Mouse (Mus musculus) heart, adult 8-10 months (tissue): ENCODE results near the gene Gal3st2b. TPM values are rescaled to one million over a fixed set of nuclear protein-coding genes. Genes with fewer than 3 reads are reported as not detected.
"Not testable (repeated sequence)": the region's sequence is repeated elsewhere in the genome, so short reads cannot be mapped to it uniquely, and the experiment has no call there.

ENCODE experiments used
- DNase-seq: peaks from one replicate; pipeline ENCODE4 v3.0.0; 2022; ENCODE audit warnings: low spot score
- total RNA-seq, 4 experiments: library from RNA; stranded (reverse); gene quantifications; 2 replicates each; pipeline ENCODE4 v1.2.4; 2022

The Gal3st2b gene
- 1 to 10 TPM in 1 of 4 experiments, under 1 TPM in 3; 0.33 to 1.2 (median 0.51) TPM for total RNA-seq

DNA sequence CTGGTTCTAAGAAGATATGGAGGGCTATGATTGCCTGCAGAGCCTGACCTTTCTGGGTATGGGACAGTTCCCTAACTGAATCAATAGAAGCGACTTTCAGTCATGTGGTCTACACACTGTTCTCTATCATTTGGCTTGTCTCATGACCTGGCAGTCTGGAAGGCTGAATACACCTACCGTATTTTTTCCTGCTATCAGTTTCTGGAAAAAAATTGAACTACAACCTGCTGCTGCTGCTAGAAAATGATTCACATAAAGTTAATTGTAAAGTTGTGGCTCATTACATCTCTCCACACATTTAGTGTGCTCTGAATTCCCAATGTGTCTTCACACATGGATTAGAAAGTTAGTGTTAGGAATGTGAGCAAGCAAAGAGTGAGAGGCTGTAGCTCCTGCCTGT lies at the start of gene Gal3st2b:
Gal3st2b (plus strand) TSS at position 301 of the 400 bp plus-strand sequence.
- DNase-seq: not testable (repeated sequence)

DNA sequence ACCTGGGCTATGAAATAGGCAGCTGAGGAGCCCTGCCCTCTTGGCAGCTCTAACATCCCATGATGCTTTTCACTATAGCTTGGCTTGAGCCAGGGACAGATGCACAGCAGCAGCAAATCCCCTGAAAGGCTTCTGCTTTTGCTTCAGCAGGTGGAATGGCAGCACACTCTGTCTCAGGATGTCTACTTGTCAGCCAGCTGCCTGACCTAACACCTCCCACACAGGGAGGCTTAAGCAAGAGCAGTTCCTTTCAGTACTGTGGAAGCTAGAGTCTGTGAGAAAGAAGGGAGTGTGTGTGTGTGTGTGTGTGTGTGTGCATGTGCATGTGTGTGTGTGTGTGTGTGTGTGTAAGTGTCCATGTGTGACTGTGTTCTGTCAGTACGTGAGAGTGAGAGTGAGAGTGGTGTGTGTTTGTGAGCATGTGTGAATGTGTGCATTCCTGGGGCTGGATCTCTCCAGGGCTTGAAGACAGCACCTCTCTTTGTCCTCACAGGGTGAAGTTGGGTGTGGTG lies 46.5 kb upstream of the Gal3st2b start:
- DNase-seq: not testable (repeated sequence)

GRCm38 (mm10) chr1:93874405-93874804 lies 43.7 kb upstream of the Gal3st2b start:
- DNase-seq: not testable (repeated sequence)

DNA sequence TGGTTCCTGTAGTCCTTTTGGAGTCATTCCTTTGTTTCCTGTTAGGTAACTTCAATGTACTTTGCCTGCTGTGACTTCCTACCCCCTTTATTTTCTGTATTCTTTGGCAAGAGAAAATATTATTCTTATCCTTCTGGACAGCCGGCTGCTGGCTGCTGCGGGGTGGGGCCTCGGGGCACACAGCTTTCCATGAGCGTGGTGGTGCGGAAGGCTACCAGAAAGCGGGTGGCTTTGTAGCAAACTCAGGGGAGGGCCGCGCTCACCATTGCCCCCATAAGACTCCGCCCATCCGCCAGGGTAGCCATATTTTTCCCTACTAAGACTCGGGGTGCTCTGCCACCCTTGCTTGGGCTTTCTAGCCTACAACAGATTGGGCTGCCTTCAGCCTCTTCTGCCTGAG lies 36.3 kb upstream of the Gal3st2b start:
- DNase-seq: not testable (repeated sequence)

- not testable (repeated sequence) for DNase-seq
Measured at GRCm38 (mm10) chr1:93890936-93891335, 27.2 kb upstream of the Gal3st2b start.

DNA sequence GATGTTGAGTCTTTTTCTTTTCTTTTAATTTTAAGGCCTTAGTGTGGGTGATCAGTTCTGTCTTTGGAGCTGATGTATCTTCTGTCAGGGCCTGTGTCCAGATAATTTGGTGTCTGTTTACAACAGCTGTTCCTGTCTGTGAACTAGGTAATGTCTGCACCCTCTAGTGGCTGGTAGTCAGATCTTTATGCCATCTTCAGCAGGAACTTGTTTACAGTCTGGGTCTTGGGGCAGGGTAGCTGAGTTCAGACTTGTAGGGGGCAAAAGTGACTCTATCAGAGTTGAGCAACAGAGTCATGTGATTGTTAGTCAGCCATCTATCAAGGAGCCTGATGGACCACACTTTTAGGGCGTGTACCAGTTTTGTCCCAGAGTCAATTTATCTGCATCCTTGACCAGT lies 20.7 kb upstream of the Gal3st2b start:
- DNase-seq: not testable (repeated sequence)

DNA sequence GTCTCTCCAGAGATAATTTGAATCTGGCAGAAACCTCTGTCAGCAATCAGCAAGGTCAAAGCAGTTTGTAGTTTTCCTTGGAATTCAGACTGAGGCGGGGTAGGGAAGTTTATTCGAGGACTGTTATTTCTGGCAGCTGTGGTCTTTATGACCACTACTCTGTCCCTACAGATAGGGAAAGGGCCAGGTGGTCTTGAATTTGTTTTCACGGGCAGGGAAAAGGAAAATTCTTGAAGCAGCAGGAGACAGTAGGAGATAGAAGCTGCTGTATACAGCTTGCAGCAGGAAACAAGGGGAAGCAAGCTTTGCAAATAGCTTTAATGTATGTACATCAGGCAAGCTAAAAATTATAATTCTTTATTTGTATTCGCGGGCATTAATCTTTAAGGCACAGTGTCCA lies 16.8 kb upstream of the Gal3st2b start:
- DNase-seq: not testable (repeated sequence)

DNA sequence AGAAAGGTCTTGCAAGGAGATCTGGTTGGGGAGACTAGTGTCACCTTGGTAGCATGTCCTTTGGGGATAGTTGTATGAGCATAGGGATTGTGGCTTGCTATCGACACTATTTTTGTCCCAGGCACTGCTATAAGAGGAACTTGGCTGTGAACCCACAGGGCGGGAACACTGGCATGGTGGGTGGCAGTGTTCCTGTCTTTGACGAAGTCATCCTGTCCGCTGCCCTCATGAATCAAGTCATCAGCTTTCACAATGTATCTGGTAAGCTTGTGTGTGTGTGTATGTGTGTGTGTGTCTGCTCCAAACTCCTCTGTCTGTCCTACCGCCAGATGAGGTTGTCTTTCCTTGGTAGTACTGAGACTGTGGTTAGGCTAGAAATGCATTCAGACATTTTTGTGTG lies 11.4 kb upstream of the Gal3st2b start:
- DNase-seq: not testable (repeated sequence)

- DNase-seq: not testable (repeated sequence)
Measured at GRCm38 (mm10) chr1:93908977-93909586, 9.0 kb upstream of the Gal3st2b start.

- not testable (repeated sequence) for DNase-seq
Measured at GRCm38 (mm10) chr1:93911877-93912276, 6.2 kb upstream of the Gal3st2b start.

- not testable (repeated sequence) for DNase-seq
Measured at GRCm38 (mm10) chr1:93917160-93917559, 951 bp upstream of the Gal3st2b start.

DNA sequence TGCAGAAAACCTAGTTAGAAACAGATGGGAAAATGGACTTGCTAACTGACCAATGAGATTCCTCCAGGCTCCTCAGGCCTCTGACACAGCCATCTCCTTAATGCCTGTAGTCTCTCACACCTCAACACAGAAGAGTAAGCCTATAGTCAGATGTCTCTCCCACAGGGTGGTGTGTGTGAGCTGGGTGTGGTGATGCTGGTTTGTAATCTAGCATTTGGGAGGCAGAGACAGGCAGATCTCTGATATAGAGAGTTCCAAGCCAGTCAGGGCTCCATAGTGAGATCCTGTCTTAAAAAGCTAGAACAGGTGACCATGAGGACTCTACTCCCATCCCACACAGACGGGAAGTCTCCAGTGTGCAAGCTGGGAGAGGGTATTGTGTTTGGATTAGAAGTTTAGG lies 664 bp downstream of the Gal3st2b start:
- DNase-seq: not testable (repeated sequence)

GRCm38 (mm10) chr1:93919321-93919720 lies 1.2 kb downstream of the Gal3st2b start:
- DNase-seq: not testable (repeated sequence)

GRCm38 (mm10) chr1:93922609-93923008 lies 4.5 kb downstream of the Gal3st2b start:
- not testable (repeated sequence) for DNase-seq

GRCm38 (mm10) chr1:93923098-93923497 lies 5.0 kb downstream of the Gal3st2b start:
- DNase-seq: not testable (repeated sequence)

DNA sequence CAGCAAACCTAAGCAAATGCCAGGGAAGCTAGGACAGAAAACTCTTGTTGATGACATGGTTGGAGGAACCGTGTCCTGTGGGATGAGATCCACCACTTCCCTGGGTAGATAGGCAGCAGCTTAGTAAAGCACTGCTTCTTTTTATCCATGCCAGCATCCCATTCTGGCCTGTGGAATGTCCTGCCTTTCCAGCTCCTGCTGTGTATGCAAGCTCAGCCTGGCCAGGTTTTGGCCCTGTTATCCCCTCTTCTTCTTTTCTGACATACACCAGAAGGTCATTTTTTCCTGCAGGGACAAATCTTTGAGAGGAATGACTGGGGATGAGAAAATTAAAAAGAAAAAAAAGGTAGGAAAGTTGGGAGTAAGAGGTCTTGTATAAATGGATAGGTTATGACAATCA lies 17.3 kb downstream of the Gal3st2b start:
- DNase-seq: not testable (repeated sequence)

DNA sequence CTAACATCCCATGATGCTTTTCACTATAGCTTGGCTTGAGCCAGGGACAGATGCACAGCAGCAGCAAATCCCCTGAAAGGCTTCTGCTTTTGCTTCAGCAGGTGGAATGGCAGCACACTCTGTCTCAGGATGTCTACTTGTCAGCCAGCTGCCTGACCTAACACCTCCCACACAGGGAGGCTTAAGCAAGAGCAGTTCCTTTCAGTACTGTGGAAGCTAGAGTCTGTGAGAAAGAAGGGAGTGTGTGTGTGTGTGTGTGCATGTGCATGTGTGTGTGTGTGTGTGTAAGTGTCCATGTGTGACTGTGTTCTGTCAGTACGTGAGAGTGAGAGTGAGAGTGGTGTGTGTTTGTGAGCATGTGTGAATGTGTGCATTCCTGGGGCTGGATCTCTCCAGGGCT lies 19.7 kb downstream of the Gal3st2b start:
- not testable (repeated sequence) for DNase-seq

DNA sequence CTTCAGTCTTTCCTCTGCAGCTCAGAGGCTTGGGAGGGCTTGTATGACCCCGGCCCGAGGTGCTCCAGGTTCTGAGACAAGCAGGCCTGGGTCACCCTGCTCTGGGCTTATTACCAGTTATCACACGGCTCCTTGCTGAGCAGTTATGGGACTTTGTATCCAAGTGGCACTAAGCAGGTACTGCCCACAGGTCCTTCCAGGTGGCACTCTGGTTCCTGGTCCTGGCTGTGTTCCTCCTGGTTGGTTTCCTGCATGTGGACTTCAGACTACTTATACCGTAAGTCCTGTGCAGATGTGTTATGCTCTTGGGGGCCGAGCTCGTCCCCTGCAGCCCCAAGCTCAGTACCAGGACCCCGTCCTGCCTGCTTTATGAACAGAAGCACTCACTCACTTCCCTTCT lies 20.3 kb downstream of the Gal3st2b start:
- not testable (repeated sequence) for DNase-seq

DNA sequence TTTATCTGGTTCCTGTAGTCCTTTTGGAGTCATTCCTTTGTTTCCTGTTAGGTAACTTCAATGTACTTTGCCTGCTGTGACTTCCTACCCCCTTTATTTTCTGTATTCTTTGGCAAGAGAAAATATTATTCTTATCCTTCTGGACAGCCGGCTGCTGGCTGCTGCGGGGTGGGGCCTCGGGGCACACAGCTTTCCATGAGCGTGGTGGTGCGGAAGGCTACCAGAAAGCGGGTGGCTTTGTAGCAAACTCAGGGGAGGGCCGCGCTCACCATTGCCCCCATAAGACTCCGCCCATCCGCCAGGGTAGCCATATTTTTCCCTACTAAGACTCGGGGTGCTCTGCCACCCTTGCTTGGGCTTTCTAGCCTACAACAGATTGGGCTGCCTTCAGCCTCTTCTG lies 31.0 kb downstream of the Gal3st2b start:
- not testable (repeated sequence) for DNase-seq

DNA sequence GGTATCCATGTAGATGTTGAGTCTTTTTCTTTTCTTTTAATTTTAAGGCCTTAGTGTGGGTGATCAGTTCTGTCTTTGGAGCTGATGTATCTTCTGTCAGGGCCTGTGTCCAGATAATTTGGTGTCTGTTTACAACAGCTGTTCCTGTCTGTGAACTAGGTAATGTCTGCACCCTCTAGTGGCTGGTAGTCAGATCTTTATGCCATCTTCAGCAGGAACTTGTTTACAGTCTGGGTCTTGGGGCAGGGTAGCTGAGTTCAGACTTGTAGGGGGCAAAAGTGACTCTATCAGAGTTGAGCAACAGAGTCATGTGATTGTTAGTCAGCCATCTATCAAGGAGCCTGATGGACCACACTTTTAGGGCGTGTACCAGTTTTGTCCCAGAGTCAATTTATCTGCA lies 48.4 kb downstream of the Gal3st2b start:
- not testable (repeated sequence) for DNase-seq

DNA sequence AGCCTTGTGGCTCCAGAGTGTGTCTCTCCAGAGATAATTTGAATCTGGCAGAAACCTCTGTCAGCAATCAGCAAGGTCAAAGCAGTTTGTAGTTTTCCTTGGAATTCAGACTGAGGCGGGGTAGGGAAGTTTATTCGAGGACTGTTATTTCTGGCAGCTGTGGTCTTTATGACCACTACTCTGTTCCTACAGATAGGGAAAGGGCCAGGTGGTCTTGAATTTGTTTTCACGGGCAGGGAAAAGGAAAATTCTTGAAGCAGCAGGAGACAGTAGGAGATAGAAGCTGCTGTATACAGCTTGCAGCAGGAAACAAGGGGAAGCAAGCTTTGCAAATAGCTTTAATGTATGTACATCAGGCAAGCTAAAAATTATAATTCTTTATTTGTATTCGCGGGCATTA lies 52.3 kb downstream of the Gal3st2b start:
- not testable (repeated sequence) for DNase-seq

DNA sequence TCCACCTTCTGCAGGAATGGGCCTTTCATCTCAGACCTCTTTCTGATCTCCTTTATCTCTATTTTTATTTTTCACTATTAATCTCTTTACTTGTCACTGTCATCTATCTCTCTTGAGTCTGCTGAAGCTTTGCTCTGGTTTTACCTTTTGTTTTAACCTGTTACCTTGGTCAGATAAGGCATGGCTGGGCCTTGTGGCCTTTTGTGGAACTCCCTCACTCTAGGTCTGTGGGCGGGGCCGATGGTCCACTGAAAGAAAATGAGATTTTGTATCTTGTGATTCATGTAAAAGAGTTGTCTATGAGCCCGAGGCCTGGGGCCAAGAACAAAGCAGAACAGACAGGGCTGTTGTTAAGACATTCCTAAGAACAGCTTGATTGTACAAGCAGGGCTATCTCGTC lies 52.7 kb downstream of the Gal3st2b start:
- DNase-seq: not testable (repeated sequence)

DNA sequence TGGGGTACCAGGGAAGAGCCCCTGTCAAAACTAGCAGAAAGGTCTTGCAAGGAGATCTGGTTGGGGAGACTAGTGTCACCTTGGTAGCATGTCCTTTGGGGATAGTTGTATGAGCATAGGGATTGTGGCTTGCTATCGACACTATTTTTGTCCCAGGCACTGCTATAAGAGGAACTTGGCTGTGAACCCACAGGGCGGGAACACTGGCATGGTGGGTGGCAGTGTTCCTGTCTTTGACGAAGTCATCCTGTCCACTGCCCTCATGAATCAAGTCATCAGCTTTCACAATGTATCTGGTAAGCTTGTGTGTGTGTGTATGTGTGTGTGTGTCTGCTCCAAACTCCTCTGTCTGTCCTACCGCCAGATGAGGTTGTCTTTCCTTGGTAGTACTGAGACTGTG lies 57.7 kb downstream of the Gal3st2b start:
- not testable (repeated sequence) for DNase-seq
